Mouse (Mus musculus) hindbrain, embryonic 13.5 days (tissue): ENCODE results near the gene Magix. TPM values are rescaled to one million over a fixed set of nuclear protein-coding genes. Genes with fewer than 3 reads are reported as not detected.

Source experiments
- ATAC-seq: fragments of 200-750 bp; cut with Nextera tagmentation; 2 replicates; pipeline ENCODE4 v1.8.0; 2017; ENCODE audit warnings: moderate TSS enrichment; ENCODE audit not compliant: low FRiP score
- H3K27ac ChIP-seq: fragments of 300-500 bp; sonication (generic); 2 replicates; pipeline ENCODE4 v1.5.1; 2015; ENCODE audit warnings: inconsistent platforms, mild to moderate bottlenecking, moderate library complexity
- H3K27me3 ChIP-seq: fragments of 300-500 bp; sonication (generic); 2 replicates; pipeline ENCODE4 v1.6.1; 2015; ENCODE audit warnings: mild to moderate bottlenecking, inconsistent platforms
- H3K36me3 ChIP-seq: fragments of 300-500 bp; sonication (generic); 2 replicates; pipeline ENCODE4 v1.6.1; 2015; ENCODE audit warnings: mild to moderate bottlenecking, inconsistent platforms
- H3K4me1 ChIP-seq: fragments of 300-500 bp; sonication (generic); replicated peaks from 2 replicates; pipeline ENCODE4 v1.6.1; 2015; ENCODE audit warnings: inconsistent platforms
- H3K4me2 ChIP-seq: fragments of 300-500 bp; sonication (generic); 2 replicates; pipeline ENCODE4 v1.6.1; 2015; ENCODE audit warnings: inconsistent platforms, mild to moderate bottlenecking, moderate library complexity
- H3K4me3 ChIP-seq: fragments of 300-500 bp; sonication (generic); 2 replicates; pipeline ENCODE4 v1.5.1; 2015; ENCODE audit warnings: mild to moderate bottlenecking, inconsistent platforms
- H3K9ac ChIP-seq: fragments of 300-500 bp; sonication (generic); 2 replicates; pipeline ENCODE4 v1.6.1; 2015; ENCODE audit warnings: mild to moderate bottlenecking, inconsistent platforms
- H3K9me3 ChIP-seq: fragments of 300-500 bp; sonication (generic); 2 replicates; pipeline ENCODE4 v1.6.1; 2016; ENCODE audit warnings: inconsistent platforms
- WGBS: fragments of 180-500 bp; shearing (Covaris S2); methylation state at CpG from one replicate; pipeline ENCODE4 v1.1.7; 2015; 5-methylcytosine and 5-hydroxymethylcytosine counted together
- polyA plus RNA-seq: library from polyadenylated mRNA; unstranded; fragments of >200 nt; fragmentation: Nextera tagmentation; extraction: Ambion mirVana; gene quantifications from 2 replicates; pipeline ENCODE4 v1.2.1, GENCODE M21; 2015

Gene Magix
- polyA plus RNA-seq, 1 experiment from 2014 or later = not detected

DNA sequence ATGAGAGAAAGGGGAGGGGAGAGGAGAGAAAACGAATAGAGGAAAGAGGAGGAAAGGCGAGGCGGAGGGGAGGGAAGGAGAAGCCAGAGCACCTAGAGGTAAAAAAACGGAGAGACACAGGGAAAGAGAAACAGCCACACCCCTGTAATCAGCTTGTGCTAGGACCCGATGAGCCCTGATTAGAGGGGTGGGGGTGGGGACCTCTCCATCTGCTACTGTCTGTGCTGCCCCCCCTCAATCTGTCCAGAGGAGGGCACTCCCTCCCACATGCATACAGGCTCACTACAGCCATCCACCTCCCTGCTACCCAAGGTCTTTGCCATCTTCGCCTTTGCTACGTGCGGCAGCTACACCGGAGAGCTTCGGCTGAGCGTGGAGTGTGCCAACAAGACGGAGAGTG lies 40.3 kb downstream of the Magix start:
- Histone ChIP-seq H3K9ac (peak overlapping the region; percentile 53; the same call in 1 of the 2 replicates), H3K36me3 (peaks cover 6% of the 10 kb centered on the region; the same call in 1 of the 2 replicates), H3K27me3 (no peaks in the 10 kb centered on the region), H3K4me1 (peaks cover 5% of the 10 kb centered on the region), H3K9me3 (no peaks in the 10 kb centered on the region), H3K4me2 (peak overlapping the region; percentile 62), H3K4me3 (peak overlapping the region; percentile 51), H3K27ac (no peak overlapping the region)
- no peak; the same call in 1 of the 2 replicates for ATAC-seq
- 37% methylated on average over 12 of the region's 12 CpGs for WGBS

DNA sequence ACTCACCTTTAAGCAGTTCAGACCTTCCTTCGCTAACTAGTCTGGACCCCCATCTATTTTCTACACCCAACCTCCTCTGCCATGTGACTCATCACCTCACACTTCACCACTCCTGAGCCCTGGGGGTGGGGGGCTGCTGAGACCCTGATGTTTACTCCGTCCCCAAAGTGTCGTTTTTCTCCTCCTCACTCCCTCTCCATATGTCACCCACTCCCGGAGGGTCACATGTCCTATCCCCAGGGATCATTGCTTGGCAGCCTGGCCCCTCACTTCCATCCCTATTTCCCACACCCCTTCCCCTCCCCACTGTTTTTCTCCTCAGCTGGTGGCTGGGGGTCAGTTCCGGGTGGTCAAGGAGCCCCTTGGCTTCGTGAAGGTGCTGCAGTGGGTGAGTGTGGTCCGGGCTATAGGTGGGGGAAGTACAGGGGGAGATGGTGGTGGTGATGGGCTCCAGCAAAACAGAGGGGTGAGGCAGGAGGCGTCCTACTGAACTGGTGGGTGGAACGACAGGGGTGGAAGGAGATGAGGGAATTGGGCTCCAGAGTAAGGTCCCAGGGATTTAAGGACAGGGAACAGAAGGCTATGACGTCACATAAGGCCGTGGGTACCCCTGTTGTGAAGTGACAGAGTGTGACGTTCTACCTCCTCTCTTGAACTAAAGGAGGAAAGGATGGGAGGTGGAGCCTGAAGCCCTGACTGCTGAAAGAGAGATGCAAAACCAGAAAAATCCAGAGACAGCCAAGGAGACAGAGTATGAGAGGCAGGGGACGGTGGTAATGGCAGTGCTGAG lies 41.3 kb downstream of the Magix start:
- peak overlapping the region; percentile 62 for H3K4me2 ChIP-seq
- H3K9ac ChIP-seq = peak overlapping the region; percentile 78
- H3K27me3 ChIP-seq = no peaks in the 10 kb centered on the region
- 26% methylated on average over 13 of the region's 13 CpGs for WGBS
- H3K9me3 ChIP-seq = no peaks in the 10 kb centered on the region
- peaks cover 1% of the 10 kb centered on the region; the same call in 1 of the 2 replicates for H3K36me3 ChIP-seq
- H3K4me3 ChIP-seq = peak overlapping the region; percentile 51
- peak; percentile 51 for ATAC-seq
- peaks cover 5% of the 10 kb centered on the region for H3K4me1 ChIP-seq
- peak overlapping the region; percentile 91 for H3K27ac ChIP-seq

DNA sequence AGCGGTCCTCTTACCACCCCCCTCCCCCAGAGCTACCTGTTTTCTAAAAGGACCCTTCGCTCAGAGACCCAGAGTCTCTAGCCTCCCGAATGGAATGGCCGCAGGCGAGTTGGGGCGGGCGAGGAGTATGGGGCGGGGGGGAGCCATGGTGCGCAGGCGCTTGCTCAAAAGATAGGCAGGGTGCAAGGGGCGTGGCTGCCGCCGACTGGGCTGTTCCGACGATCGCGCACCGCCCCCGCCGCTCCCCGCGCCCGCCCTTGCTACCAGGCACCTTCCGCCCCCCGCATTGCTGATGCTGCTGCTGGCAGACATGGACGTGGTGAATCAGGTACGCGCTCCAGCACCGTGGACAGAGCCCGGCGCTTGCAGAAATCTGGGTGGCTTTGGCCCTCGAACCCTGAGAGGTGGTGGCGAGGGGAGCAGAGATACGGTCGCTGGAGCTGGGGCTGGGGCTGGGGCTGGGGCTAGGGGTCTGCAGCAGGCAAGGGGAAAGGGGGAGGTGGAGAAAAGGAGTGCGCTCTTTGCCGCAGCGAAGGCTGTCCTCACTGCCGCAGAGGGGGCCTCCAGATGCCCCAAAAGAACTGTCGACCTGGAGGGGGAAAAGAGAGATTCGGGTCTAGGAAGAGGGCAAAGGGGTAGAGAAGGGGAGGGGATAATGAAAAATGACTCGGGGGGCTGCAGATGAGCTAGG lies 42.5 kb downstream of the Magix start, which contains the start of gene Syp:
TSS of gene Syp (plus strand) at position 71 of the 691 bp plus-strand sequence.
- Histone ChIP-seq H3K9me3 (no peaks in the 10 kb centered on the region), H3K9ac (peak within 1 kb of the TSS; percentile 78), H3K27ac (peak within 1 kb of the TSS; percentile 91), H3K36me3 (no peaks in the 10 kb centered on the region), H3K4me3 (peak within 1 kb of the TSS; percentile 51), H3K4me1 (peaks cover 5% of the 10 kb centered on the region), H3K27me3 (no peaks in the 10 kb centered on the region), H3K4me2 (peak within 1 kb of the TSS; percentile 62)
- peak; percentile 76 for ATAC-seq
- WGBS = 14% methylated on average over 42 of the region's 42 CpGs

DNA sequence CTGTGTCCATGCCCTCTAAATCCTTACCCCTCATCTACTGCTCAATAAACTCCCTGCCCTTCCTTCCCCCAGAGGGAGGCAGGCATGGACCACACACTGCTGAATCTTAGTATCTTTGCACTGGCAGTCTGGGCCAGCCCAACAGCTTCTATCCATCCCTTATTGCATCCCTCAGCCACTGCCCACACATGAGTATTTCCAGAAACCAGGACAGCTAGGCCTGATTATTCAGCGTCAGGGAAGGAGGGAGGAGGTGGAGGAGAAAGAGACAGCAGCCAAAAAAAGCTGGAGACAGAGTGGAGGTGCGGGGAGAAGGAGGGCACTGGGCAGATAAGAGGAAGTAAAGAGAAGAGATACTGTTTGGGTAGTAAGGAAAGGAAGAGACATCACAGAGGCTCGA lies 46.0 kb downstream of the Magix start:
- no peak for ATAC-seq
- Histone ChIP-seq H3K4me2 (no peak overlapping the region), H3K36me3 (no peaks in the 10 kb centered on the region), H3K4me3 (no peak overlapping the region), H3K9ac (no peak overlapping the region), H3K27me3 (no peaks in the 10 kb centered on the region), H3K27ac (no peak overlapping the region), H3K4me1 (no peaks in the 10 kb centered on the region), H3K9me3 (no peaks in the 10 kb centered on the region)
- 72% methylated on average over 3 of the region's 3 CpGs for WGBS

DNA sequence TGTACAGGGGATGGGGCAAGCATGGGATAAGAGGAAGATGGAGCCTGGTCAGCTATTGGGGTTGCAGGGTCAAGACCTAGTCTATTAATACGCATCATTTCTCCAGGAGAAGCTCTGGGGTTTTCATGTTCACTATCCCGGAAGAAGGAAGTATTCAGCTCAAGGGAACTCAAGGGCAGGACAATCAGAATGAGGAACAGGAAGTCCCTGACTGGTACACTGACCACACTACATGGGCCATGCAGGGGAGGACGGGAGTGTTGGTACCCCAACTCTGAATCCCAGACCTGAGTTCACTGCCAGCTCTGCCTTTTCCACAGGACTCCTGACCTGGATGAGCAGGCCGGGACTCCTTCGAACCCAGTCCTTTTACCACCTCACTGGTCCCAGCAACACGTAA lies 48.5 kb downstream of the Magix start:
- Histone ChIP-seq H3K27ac (no peak overlapping the region), H3K9me3 (no peaks in the 10 kb centered on the region), H3K36me3 (no peaks in the 10 kb centered on the region), H3K4me1 (no peaks in the 10 kb centered on the region), H3K4me2 (no peak overlapping the region), H3K4me3 (no peak overlapping the region), H3K9ac (no peak overlapping the region), H3K27me3 (no peaks in the 10 kb centered on the region)
- no peak for ATAC-seq
- WGBS = 87% methylated on average over 6 of the region's 6 CpGs

Other genes with a start within 250 kb of the Magix start
- 0.21 TPM in 1 of 2 replicates, not detected in the other for gene Foxp3, start 107.6 kb downstream of the Magix start, polyA plus RNA-seq
- gene Ppp1r3f, start 107.0 kb downstream of the Magix start, polyA plus RNA-seq = 4.4 and 5.2 TPM in 2 replicates
- gene Ccdc22, start 75.7 kb downstream of the Magix start, polyA plus RNA-seq = 29.6 and 32.0 TPM in 2 replicates
- gene Cacna1f, start 74.2 kb downstream of the Magix start, polyA plus RNA-seq = 0.13 TPM in 1 of 2 replicates, not detected in the other
- gene Syp, start 42.8 kb downstream of the Magix start, polyA plus RNA-seq = 108 and 115 TPM in 2 replicates
- 1.4 and 1.8 TPM in 2 replicates for gene Prickle3, start 24.0 kb downstream of the Magix start, polyA plus RNA-seq
- 23.8 and 25.1 TPM in 2 replicates for gene Plp2, start 9.9 kb downstream of the Magix start, polyA plus RNA-seq
- gene Gpkow, start 15.9 kb upstream of the Magix start, polyA plus RNA-seq = 43.0 and 46.3 TPM in 2 replicates
- 32.2 and 32.4 TPM in 2 replicates for gene Wdr45, start 33.1 kb upstream of the Magix start, polyA plus RNA-seq
- gene Gm45208, start 41.0 kb upstream of the Magix start, polyA plus RNA-seq = 0.60 TPM in 1 of 2 replicates, not detected in the other
- gene Praf2, start 47.2 kb upstream of the Magix start, polyA plus RNA-seq = 113 TPM in 2 replicates
- gene Ccdc120, start 69.7 kb upstream of the Magix start, polyA plus RNA-seq = 53.9 and 55.5 TPM in 2 replicates
- 24.8 and 25.5 TPM in 2 replicates for gene Tfe3, start 81.3 kb upstream of the Magix start, polyA plus RNA-seq
- 73.9 and 77.7 TPM in 2 replicates for gene Gripap1, start 108.5 kb upstream of the Magix start, polyA plus RNA-seq
- gene Kcnd1, start 141.0 kb upstream of the Magix start, polyA plus RNA-seq = 2.5 and 3.0 TPM in 2 replicates
- gene Otud5, start 160.1 kb upstream of the Magix start, polyA plus RNA-seq = 44.2 and 48.3 TPM in 2 replicates
- 16.0 and 18.7 TPM in 2 replicates for gene Pim2, start 197.0 kb upstream of the Magix start, polyA plus RNA-seq
- gene Slc35a2, start 202.8 kb upstream of the Magix start, polyA plus RNA-seq = 40.9 and 42.3 TPM in 2 replicates
- 214 and 222 TPM in 2 replicates for gene Pqbp1, start 218.0 kb upstream of the Magix start, polyA plus RNA-seq
- 159 and 162 TPM in 2 replicates for gene Timm17b, start 218.1 kb upstream of the Magix start, polyA plus RNA-seq
- gene Gm10491, start 226.6 kb upstream of the Magix start, polyA plus RNA-seq = not detected in 2 replicates
- gene Gm10490, start 228.3 kb upstream of the Magix start, polyA plus RNA-seq = not detected in 2 replicates
- gene Pcsk1n, start 238.6 kb upstream of the Magix start, polyA plus RNA-seq = 223 and 225 TPM in 2 replicates
- gene Eras, start 247.4 kb upstream of the Magix start, polyA plus RNA-seq = 0.16 TPM in 1 of 2 replicates, not detected in the other